Mouse (Mus musculus) small intestine, adult 2 months (tissue): ENCODE measurements around the gene Gpr162.

ENCODE experiments used
- CTCF ChIP-seq: fragments of 200-500 bp; IDR thresholded peaks from 2 replicates; pipeline ENCODE4 v1.5.1; 2012; ENCODE audit warnings: low read depth, mild to moderate bottlenecking, control low read depth, inconsistent platforms, low read length, moderate library complexity, mixed read lengths; ENCODE audit not compliant: insufficient replicate concordance, insufficient read length; ENCODE audit errors: extremely low read depth
- POLR2A ChIP-seq: fragments of 200-500 bp; IDR thresholded peaks from 2 replicates; pipeline ENCODE4 v1.6.1; 2012; ENCODE audit warnings: low read depth, mild to moderate bottlenecking, control low read depth, inconsistent platforms, low read length, moderate library complexity

DNA sequence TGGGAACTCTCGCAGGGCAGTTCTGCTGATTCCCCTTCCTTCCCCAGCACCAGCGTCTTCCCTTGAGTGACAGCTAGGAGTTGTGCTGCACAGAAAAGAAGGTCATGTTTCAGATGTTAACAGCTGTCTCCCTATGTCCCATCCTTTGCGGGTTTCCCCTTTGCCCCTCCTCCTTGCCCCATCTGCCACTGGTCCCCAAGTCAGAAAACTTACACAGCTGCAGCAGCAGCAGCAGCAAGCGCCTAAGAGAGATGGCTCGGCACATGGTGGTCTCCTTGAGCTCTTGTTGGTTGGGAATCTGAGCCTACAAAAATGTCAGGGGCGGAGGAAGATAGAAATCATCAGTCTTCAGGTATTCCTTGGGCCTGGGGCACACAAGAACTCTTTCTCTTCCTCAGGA, 15.6 kb upstream of the Gpr162 start:
- no peak for TF ChIP-seq POLR2A
- TF ChIP-seq CTCF, result no peak
